Mouse (Mus musculus) heart, postnatal 0 days (tissue): ENCODE data around the gene Slc22a23.

Experiments
- CTCF ChIP-seq: IDR thresholded peaks from 2 replicates; pipeline ENCODE4 v1.5.1; 2016; ENCODE audit warnings: antibody characterized with exemption, control low read depth, low read depth
- EP300 ChIP-seq: IDR thresholded peaks from 2 replicates; pipeline ENCODE4 v1.6.1; 2016; ENCODE audit warnings: antibody characterized with exemption, low read depth

GRCm38 (mm10) chr13:34332762-34333161 is 12.2 kb downstream of the Slc22a23 start:
- TF ChIP-seq CTCF (no peak), EP300 (no peak)
